Mouse (Mus musculus): ENCODE data around the gene Btbd9.

- no peak for TF ChIP-seq CTCF (conservative IDR thresholded peaks at IDR 0.05; ENCODE audit: low read length)
- TF ChIP-seq NANOG (IDR thresholded peaks at IDR 0.05; ENCODE audit: borderline replicate concordance, low read length) = no peak
Measured at GRCm38 (mm10) chr17:30386241-30386640, 190.0 kb downstream of the Btbd9 start.
